Mouse (Mus musculus) Muller cell, postnatal 12 days (primary cell): ENCODE data around the gene Gm49384.
A peak's percentile ranks its signal among the peaks of the same experiment; 100 is the strongest.
"Not testable (repeated sequence)": the region's sequence is repeated elsewhere in the genome, so short reads cannot be mapped to it uniquely, and the experiment has no call there.

Experiments
- DNase-seq: peaks from one replicate; pipeline ENCODE4 v3.0.0-alpha.2; 2015; ENCODE audit errors: inconsistent ontology term

The Gm49384 gene

GRCm38 (mm10) chr12:69167656-69168460 lies 36.2 kb downstream of the Gm49384 start:
- DNase-seq = no peak

DNA sequence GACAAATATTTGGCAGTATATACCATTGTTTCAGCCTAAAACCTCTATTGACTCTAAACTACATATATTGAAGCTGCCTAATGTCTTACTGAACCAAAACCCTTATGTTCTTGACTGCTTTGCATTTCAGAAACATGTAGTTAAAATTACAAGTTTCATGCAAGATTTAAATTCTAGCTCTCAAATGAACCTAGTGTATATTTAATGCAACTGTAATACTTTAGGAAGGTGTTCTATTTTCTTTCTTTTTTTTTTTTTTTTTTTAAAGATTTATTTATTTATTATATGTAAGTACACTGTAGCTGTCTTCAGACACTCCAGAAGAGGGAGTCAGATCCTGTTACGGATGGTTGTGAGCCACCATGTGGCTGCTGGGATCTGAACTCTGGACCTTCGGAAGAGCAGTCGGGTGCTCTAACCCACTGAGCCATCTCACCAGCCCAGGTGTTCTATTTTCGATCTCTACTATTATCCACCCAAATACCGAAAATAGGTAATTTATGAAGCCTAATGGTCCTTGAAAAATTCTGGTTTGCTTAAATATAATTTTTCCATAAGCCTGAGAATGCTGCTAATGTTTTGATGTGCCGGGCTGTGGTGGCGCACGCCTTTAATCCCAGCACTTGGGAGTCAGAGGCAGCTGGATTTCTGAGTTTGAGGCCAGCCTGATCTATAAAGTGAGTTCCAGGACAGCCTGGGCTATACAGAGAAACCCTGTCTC lies 37.0 kb downstream of the Gm49384 start:
- not testable (repeated sequence) for DNase-seq

GRCm38 (mm10) chr12:69164904-69165303 lies 39.2 kb downstream of the Gm49384 start:
- no peak for DNase-seq

- not testable (repeated sequence) for DNase-seq
Observed at GRCm38 (mm10) chr12:69163586-69163985, 40.5 kb downstream of the Gm49384 start.

DNA sequence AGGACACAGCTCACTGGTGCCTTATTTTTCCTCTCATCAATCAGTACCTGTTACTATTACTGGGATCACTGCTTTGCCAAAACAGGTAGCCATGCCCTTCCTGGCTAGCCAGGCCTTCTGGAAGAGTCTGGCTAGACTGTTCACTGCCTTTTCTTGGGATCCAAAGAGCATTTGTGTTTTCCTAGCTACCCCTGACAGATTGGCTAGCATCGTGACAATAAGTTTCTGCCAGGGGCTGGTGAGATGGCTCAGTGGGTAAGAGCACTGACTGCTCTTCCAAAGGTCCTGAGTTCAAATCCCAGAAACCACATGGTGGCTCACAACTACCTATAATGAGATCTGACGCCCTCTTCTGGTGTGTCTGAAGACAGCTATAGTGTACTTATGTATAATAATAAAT lies 43.4 kb downstream of the Gm49384 start:
- DNase-seq = not testable (repeated sequence)

- peak; percentile 92 for DNase-seq
Observed at GRCm38 (mm10) chr12:69159578-69159940, 44.5 kb downstream of the Gm49384 start.

DNA sequence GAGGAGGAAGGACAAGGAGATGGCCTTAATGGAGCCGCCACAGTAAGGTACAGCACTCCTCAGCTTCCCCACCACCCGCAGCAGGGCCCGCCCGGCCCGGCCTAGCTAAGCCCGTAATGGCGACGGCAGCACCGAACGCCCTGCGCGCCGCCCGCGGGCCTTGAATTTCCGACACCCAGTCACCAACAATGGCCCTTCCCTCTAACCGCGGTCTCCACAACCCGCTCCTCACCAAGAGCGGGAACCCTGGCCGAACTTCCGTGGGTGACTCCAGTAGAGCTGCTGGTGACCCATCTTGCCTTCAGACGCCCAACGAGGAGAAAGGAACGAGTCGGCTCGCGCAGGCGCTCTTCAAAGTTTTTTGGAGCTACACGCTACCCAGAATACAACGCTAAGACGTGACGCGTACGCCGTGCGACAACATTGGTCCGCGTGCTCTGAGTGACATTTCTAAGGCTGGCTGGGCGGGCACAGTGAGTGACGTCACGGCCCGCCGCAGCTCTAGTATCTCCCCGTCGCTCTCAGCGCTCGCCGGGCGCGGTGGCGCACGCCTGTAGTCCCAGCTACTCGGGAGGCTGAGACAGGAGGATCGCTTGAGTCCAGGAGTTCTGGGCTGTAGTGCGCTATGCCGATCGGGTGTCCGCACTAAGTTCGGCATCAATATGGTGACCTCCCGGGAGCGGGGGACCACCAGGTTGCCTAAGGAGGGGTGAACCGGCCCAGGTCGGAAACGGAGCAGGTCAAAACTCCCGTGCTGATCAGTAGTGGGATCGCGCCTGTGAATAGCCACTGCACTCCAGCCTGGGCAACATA lies 45.1 kb downstream of the Gm49384 start, which contains the start of gene Rps29:
Gene Rps29, minus strand, starts transcription at position 422 of the 813 bp plus-strand sequence.
- DNase-seq = peak; percentile 98

GRCm38 (mm10) chr12:69158366-69158764 lies 45.7 kb downstream of the Gm49384 start:
- DNase-seq = no peak

DNA sequence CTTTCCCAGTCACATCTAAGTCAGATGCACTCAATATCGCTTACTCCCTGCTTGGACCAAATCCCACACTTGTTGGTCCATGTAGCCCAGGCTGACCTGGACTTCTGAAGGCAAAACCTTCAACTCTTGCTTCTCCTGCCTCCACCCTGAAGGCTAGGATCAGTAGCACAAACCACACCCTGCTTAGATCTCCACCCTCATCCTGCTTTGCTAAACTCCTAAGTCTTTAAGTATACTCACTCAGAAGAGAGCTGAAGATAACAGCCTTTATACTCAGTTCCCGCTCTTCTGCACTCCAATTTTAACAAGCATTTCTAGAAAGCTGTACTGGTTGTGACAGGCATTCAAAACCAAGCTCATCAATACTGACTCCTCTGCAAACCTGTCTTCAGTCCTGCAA lies 47.0 kb downstream of the Gm49384 start:
- DNase-seq = no peak

DNA sequence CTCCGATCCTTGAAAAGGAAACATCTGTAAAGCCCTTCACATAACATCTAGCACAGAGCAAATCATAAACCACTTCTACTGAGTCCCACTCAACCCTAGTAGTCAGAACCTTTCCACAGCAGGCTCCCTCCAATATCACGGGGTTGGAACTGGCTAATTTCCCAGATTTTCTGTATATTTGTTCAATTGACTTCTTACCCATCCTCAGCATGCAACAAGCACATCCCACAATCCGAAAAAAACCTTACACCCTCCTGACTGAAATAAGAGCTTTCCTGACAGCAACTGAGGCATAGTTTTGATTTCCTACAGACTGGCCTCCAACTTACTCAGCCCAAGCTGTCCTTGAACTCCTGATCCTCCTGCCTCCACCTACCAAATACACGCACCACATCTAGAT lies 47.6 kb downstream of the Gm49384 start:
- DNase-seq = no peak

GRCm38 (mm10) chr12:69155923-69156322 lies 48.1 kb downstream of the Gm49384 start:
- no peak for DNase-seq

DNA sequence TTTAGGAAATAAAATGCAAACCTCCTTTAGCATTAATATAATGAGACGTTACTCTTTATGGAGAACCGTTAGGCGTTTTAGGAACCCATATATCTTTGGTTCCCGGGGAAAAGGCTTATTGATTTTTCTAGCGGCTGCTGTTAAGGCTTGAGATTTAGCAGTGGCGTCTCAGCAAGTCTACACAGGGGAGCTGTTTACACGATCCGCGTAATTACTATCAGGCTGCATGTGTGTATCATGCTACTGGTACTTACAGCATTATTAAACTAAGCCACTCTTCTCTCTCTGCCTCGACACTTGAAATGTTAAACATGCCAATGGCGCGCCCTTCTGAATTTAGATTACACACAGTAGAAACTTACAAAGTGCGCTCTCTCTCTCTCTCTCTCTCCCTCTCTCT lies 54.0 kb downstream of the Gm49384 start:
- DNase-seq = no peak

DNA sequence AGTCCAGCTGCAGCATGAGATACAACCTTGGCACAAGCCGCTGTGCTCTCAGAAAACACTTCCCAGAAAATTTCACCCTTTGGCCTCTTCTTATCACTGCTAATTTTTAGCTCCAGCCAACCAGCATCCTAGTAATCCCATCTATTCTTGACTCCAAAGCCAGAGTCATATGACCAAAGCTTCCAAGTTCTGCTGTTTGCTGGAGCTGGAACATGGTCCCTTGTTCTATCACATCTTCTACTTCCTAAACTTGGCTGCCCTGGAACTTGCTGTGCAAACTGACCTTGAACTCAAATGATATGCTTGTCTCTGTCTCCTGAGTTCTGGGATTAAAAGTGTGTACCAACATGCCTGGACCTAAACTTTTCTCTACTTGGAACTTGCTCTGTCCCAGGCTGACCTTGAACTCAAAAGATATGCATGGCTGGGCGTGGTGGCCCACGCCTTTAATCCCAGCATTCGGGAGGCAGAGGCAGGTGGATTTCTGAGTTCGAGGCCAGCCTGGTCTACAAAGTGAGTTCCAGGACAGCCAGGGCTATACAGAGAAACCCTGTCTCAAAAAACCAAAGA lies 56.8 kb downstream of the Gm49384 start:
- DNase-seq = no peak

DNA sequence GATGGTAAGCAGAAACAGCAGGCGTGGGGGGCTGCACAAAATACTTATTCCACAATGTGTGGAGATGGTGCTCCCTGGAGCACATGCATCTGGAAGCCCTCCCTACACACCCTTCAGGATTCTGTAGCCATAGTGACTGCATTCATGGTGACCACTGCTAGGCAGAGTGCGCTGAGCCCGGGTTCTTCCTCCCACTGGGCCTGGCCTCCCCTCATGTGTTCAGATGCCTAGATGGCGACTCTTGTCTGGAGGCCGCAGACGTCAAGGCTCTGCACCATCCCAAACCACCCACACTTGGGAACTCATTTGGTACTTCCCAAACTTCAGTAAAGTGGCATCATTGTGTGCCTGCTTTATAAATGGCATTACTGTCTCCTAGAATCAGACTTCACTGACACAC lies 60.6 kb downstream of the Gm49384 start:
- DNase-seq = no peak

- DNase-seq = no peak
Observed at GRCm38 (mm10) chr12:69139841-69140240, 64.2 kb downstream of the Gm49384 start.
